Mouse (Mus musculus) midbrain, embryonic 13.5 days (tissue): Measurements from ENCODE around the gene Acer2. TPM values are rescaled to one million over a fixed set of nuclear protein-coding genes. Genes with fewer than 3 reads are reported as not detected.

ENCODE experiments used
- ATAC-seq: fragments of 200-750 bp; cut with Nextera tagmentation; 2 replicates; pipeline ENCODE4 v1.8.0; 2017; ENCODE audit warnings: mild to moderate bottlenecking, moderate TSS enrichment, moderate library complexity
- H3K27ac ChIP-seq: fragments of 300-500 bp; sonication (generic); 2 replicates; pipeline ENCODE4 v1.5.1; 2015; ENCODE audit warnings: inconsistent platforms, mild to moderate bottlenecking, moderate library complexity
- H3K27me3 ChIP-seq: fragments of 300-500 bp; sonication (generic); 2 replicates; pipeline ENCODE4 v1.6.1; 2015; ENCODE audit warnings: mild to moderate bottlenecking, inconsistent platforms
- H3K36me3 ChIP-seq: fragments of 300-500 bp; sonication (generic); 2 replicates; pipeline ENCODE4 v1.6.1; 2015; ENCODE audit warnings: mild to moderate bottlenecking, inconsistent platforms
- H3K4me1 ChIP-seq: fragments of 300-500 bp; sonication (generic); replicated peaks from 2 replicates; pipeline ENCODE4 v1.6.1; 2015; ENCODE audit warnings: inconsistent platforms
- H3K4me2 ChIP-seq: fragments of 300-500 bp; sonication (generic); replicated peaks from 2 replicates; pipeline ENCODE4 v1.6.1; 2015; ENCODE audit warnings: moderate library complexity, mild to moderate bottlenecking, inconsistent platforms
- H3K4me3 ChIP-seq: fragments of 300-500 bp; sonication (generic); replicated peaks from 2 replicates; pipeline ENCODE4 v1.5.1; 2015; ENCODE audit warnings: mild to moderate bottlenecking, inconsistent platforms
- H3K9ac ChIP-seq: fragments of 300-500 bp; sonication (generic); replicated peaks from 2 replicates; pipeline ENCODE4 v1.6.1; 2015; ENCODE audit warnings: mild to moderate bottlenecking, inconsistent platforms
- H3K9me3 ChIP-seq: fragments of 300-500 bp; sonication (generic); 2 replicates; pipeline ENCODE4 v1.6.1; 2016; ENCODE audit warnings: mild to moderate bottlenecking, inconsistent platforms
- WGBS: fragments of 180-500 bp; shearing (Covaris S2); methylation state at CpG from one replicate; pipeline ENCODE4 v1.1.7; 2015; 5-methylcytosine and 5-hydroxymethylcytosine counted together
- polyA plus RNA-seq: library from polyadenylated mRNA; unstranded; fragments of >200 nt; fragmentation: Nextera tagmentation; extraction: Ambion mirVana; gene quantifications from 2 replicates; pipeline ENCODE4 v1.2.1, GENCODE M21; 2015

Gene Acer2
- polyA plus RNA-seq, 1 experiment from 2014 or later = 19.4 TPM

- Histone ChIP-seq H3K4me3 (peak overlapping the region; percentile 52), H3K4me2 (peak overlapping the region; percentile 68), H3K4me1 (peaks cover 6% of the 10 kb centered on the region), H3K9ac (peak overlapping the region; percentile 78), H3K27ac (peak overlapping the region; percentile 78), H3K27me3 (no peaks in the 10 kb centered on the region; the same call in 1 of the 2 replicates), H3K36me3 (peaks cover 7% of the 10 kb centered on the region), H3K9me3 (no peaks in the 10 kb centered on the region)
- WGBS = 6% methylated on average over 33 of the region's 33 CpGs
- ATAC-seq = peak; percentile 79
Observed at GRCm38 (mm10) chr4:86930636-86931456, 56.6 kb downstream of the Acer2 start.

- Histone ChIP-seq H3K27ac (no peak overlapping the region), H3K4me3 (no peak overlapping the region), H3K4me2 (no peak overlapping the region), H3K4me1 (peaks cover 6% of the 10 kb centered on the region), H3K36me3 (peaks cover 7% of the 10 kb centered on the region), H3K27me3 (no peaks in the 10 kb centered on the region; the same call in 1 of the 2 replicates), H3K9ac (no peak overlapping the region), H3K9me3 (no peaks in the 10 kb centered on the region)
- 88% methylated on average over 6 of the region's 6 CpGs for WGBS
- no peak for ATAC-seq
Observed at GRCm38 (mm10) chr4:86933026-86933425, 58.8 kb downstream of the Acer2 start.

GRCm38 (mm10) chr4:86936217-86936616 lies 62.0 kb downstream of the Acer2 start:
- peaks cover 7% of the 10 kb centered on the region for H3K36me3 ChIP-seq
- WGBS = 95% methylated on average over 9 of the region's 9 CpGs
- H3K27me3 ChIP-seq = no peaks in the 10 kb centered on the region
- peaks cover 2% of the 10 kb centered on the region for H3K4me1 ChIP-seq
- no peak overlapping the region for H3K4me3 ChIP-seq
- H3K27ac ChIP-seq = no peak overlapping the region
- no peak for ATAC-seq
- H3K9me3 ChIP-seq = no peaks in the 10 kb centered on the region
- no peak overlapping the region for H3K4me2 ChIP-seq
- no peak overlapping the region for H3K9ac ChIP-seq

GRCm38 (mm10) chr4:86936706-86937105 lies 62.5 kb downstream of the Acer2 start:
- Histone ChIP-seq H3K4me1 (no peaks in the 10 kb centered on the region), H3K36me3 (peaks cover 7% of the 10 kb centered on the region), H3K9me3 (no peaks in the 10 kb centered on the region), H3K27ac (no peak overlapping the region), H3K4me2 (no peak overlapping the region), H3K9ac (no peak overlapping the region), H3K27me3 (no peaks in the 10 kb centered on the region), H3K4me3 (no peak overlapping the region)
- 63% methylated on average over 2 of the region's 3 CpGs for WGBS
- no peak for ATAC-seq

- no peak for ATAC-seq
- no peaks in the 10 kb centered on the region for H3K27me3 ChIP-seq
- H3K4me2 ChIP-seq = no peak overlapping the region
- no peaks in the 10 kb centered on the region for H3K36me3 ChIP-seq
- H3K27ac ChIP-seq = no peak overlapping the region
- H3K9me3 ChIP-seq = no peaks in the 10 kb centered on the region
- 83% methylated on average over 6 of the region's 6 CpGs for WGBS
- H3K4me3 ChIP-seq = no peak overlapping the region
- H3K4me1 ChIP-seq = no peaks in the 10 kb centered on the region
- H3K9ac ChIP-seq = no peak overlapping the region
Observed at GRCm38 (mm10) chr4:86942656-86943055, 68.5 kb downstream of the Acer2 start.

GRCm38 (mm10) chr4:86943296-86943695 lies 69.1 kb downstream of the Acer2 start:
- 55% methylated on average over 6 of the region's 6 CpGs for WGBS
- Histone ChIP-seq H3K27me3 (no peaks in the 10 kb centered on the region), H3K4me2 (no peak overlapping the region), H3K9ac (no peak overlapping the region), H3K27ac (no peak overlapping the region), H3K4me3 (no peak overlapping the region), H3K9me3 (no peaks in the 10 kb centered on the region), H3K4me1 (no peaks in the 10 kb centered on the region), H3K36me3 (no peaks in the 10 kb centered on the region)
- no peak for ATAC-seq

- H3K27me3 ChIP-seq = no peaks in the 10 kb centered on the region
- no peaks in the 10 kb centered on the region for H3K9me3 ChIP-seq
- no peaks in the 10 kb centered on the region for H3K4me1 ChIP-seq
- no peak overlapping the region for H3K9ac ChIP-seq
- H3K36me3 ChIP-seq = no peaks in the 10 kb centered on the region
- no peak for ATAC-seq
- no peak overlapping the region for H3K4me3 ChIP-seq
- 89% methylated on average over 1 of the region's 1 CpGs for WGBS
- H3K27ac ChIP-seq = no peak overlapping the region
- no peak overlapping the region for H3K4me2 ChIP-seq
Observed at GRCm38 (mm10) chr4:86948794-86949193, 74.6 kb downstream of the Acer2 start.

GRCm38 (mm10) chr4:86953519-86953918 lies 79.3 kb downstream of the Acer2 start:
- no peak overlapping the region for H3K4me3 ChIP-seq
- H3K4me2 ChIP-seq = no peak overlapping the region
- H3K9me3 ChIP-seq = no peaks in the 10 kb centered on the region
- H3K9ac ChIP-seq = no peak overlapping the region
- no peaks in the 10 kb centered on the region for H3K4me1 ChIP-seq
- H3K27ac ChIP-seq = no peak overlapping the region
- 0 out of 2 replicates have a peak, but pooled peaks have one; percentile 49 for ATAC-seq
- 34% methylated on average over 5 of the region's 5 CpGs for WGBS
- H3K27me3 ChIP-seq = no peaks in the 10 kb centered on the region
- H3K36me3 ChIP-seq = no peaks in the 10 kb centered on the region

GRCm38 (mm10) chr4:86955448-86955847 lies 81.3 kb downstream of the Acer2 start:
- Histone ChIP-seq H3K9me3 (no peaks in the 10 kb centered on the region), H3K4me3 (no peak overlapping the region), H3K4me2 (no peak overlapping the region), H3K36me3 (no peaks in the 10 kb centered on the region), H3K4me1 (no peaks in the 10 kb centered on the region), H3K9ac (no peak overlapping the region), H3K27ac (no peak overlapping the region), H3K27me3 (no peaks in the 10 kb centered on the region)
- ATAC-seq = no peak
- WGBS = 80% methylated on average over 4 of the region's 4 CpGs

- Histone ChIP-seq H3K27me3 (no peaks in the 10 kb centered on the region), H3K9me3 (no peaks in the 10 kb centered on the region), H3K4me2 (peak overlapping the region; percentile 20; the same call in 1 of the 2 replicates), H3K36me3 (no peaks in the 10 kb centered on the region), H3K27ac (no peak overlapping the region), H3K9ac (no peak overlapping the region), H3K4me1 (no peaks in the 10 kb centered on the region), H3K4me3 (no peak overlapping the region)
- 38% methylated on average over 14 of the region's 14 CpGs for WGBS
- ATAC-seq = peak; percentile 79
Observed at GRCm38 (mm10) chr4:86957576-86958411, 83.6 kb downstream of the Acer2 start.

GRCm38 (mm10) chr4:86977272-86977671 lies 103.1 kb downstream of the Acer2 start:
- WGBS = 92% methylated on average over 5 of the region's 5 CpGs
- Histone ChIP-seq H3K4me2 (no peak overlapping the region), H3K36me3 (no peaks in the 10 kb centered on the region), H3K4me1 (no peaks in the 10 kb centered on the region), H3K9ac (no peak overlapping the region), H3K9me3 (peaks cover 7% of the 10 kb centered on the region; the same call in 1 of the 2 replicates), H3K27me3 (no peaks in the 10 kb centered on the region), H3K27ac (no peak overlapping the region), H3K4me3 (no peak overlapping the region)
- no peak for ATAC-seq
